Mouse (Mus musculus) small intestine, adult 2 months (tissue): ENCODE data around the gene Zfp691. TPM values are rescaled to one million over a fixed set of nuclear protein-coding genes. Genes with fewer than 3 reads are reported as not detected.

ENCODE experiments used
- H3K27ac ChIP-seq: fragments of 200-500 bp; 2 replicates; pipeline ENCODE4 v1.5.1; 2012; ENCODE audit warnings: low read depth, low read length, control low read depth, inconsistent platforms; ENCODE audit not compliant: insufficient read depth
- H3K27me3 ChIP-seq: fragments of 200-500 bp; 2 replicates; pipeline ENCODE4 v1.6.1; 2012; ENCODE audit warnings: mild to moderate bottlenecking, moderate library complexity, low read length, inconsistent platforms; ENCODE audit not compliant: control insufficient read depth, insufficient read depth
- H3K36me3 ChIP-seq: fragments of 200-500 bp; 2 replicates; pipeline ENCODE4 v1.6.1; 2012; ENCODE audit warnings: mild to moderate bottlenecking, low read length, control low read depth, inconsistent platforms; ENCODE audit not compliant: control insufficient read depth, insufficient read depth
- H3K4me1 ChIP-seq: fragments of 200-500 bp; 2 replicates; pipeline ENCODE4 v1.6.1; 2012; ENCODE audit warnings: low read length, inconsistent platforms, mixed read lengths; ENCODE audit not compliant: control insufficient read depth, insufficient read depth, insufficient read length
- H3K4me3 ChIP-seq: fragments of 200-500 bp; 2 replicates; pipeline ENCODE4 v1.5.1; 2012; ENCODE audit warnings: low read depth, mild to moderate bottlenecking, control low read depth, inconsistent platforms, low read length, moderate library complexity
- CTCF ChIP-seq: fragments of 200-500 bp; IDR thresholded peaks from 2 replicates; pipeline ENCODE4 v1.5.1; 2012; ENCODE audit warnings: low read depth, mild to moderate bottlenecking, control low read depth, inconsistent platforms, low read length, moderate library complexity, mixed read lengths; ENCODE audit not compliant: insufficient replicate concordance, insufficient read length; ENCODE audit errors: extremely low read depth
- POLR2A ChIP-seq: fragments of 200-500 bp; IDR thresholded peaks from 2 replicates; pipeline ENCODE4 v1.6.1; 2012; ENCODE audit warnings: low read depth, mild to moderate bottlenecking, control low read depth, inconsistent platforms, low read length, moderate library complexity
- WGBS: fragments of 180-500 bp; shearing (Covaris S2); methylation state at CpG from one replicate; pipeline ENCODE4 v1.1.7; 2018; 5-methylcytosine and 5-hydroxymethylcytosine counted together
- polyA plus RNA-seq: library from polyadenylated mRNA; depleted of rRNA; stranded (reverse); fragments of >200 nt; gene quantifications from 2 replicates; pipeline ENCODE4 v1.2.3, GENCODE M21; 2012; rRNA removed

The Zfp691 gene
- 4.2 and 6.2 TPM in 2 replicates for polyA plus RNA-seq

- WGBS: under 1% methylated on average over 40 of the region's 40 CpGs
- TF ChIP-seq POLR2A (peak; percentile 71; the same call in 1 of the 2 replicates), CTCF (no peak)
Observed at GRCm38 (mm10) chr4:119173851-119174453, at the start of gene Zfp691. TSS of gene Zfp691 (minus strand) at chr4:119174195.

GRCm38 (mm10) chr4:119223696-119224095 is 49.7 kb upstream of the Zfp691 start:
- no peak overlapping the region for H3K4me3 ChIP-seq
- TF ChIP-seq POLR2A: no peak
- peak; percentile 56; the same call in 1 of the 2 replicates for TF ChIP-seq CTCF
- H3K4me1 ChIP-seq: no peaks in the 10 kb centered on the region
- H3K27ac ChIP-seq: no peak overlapping the region
- WGBS: 81% methylated on average over 1 of the region's 1 CpGs
- peaks cover 16% of the 10 kb centered on the region for H3K36me3 ChIP-seq
- H3K27me3 ChIP-seq: no peaks in the 10 kb centered on the region

More at GRCm38 (mm10) chr4:119173851-119174453, at the start of gene Zfp691:
- Histone ChIP-seq H3K36me3 (0 out of 2 replicates have a peak, but pooled peaks cover 8% of the 10 kb centered on the region), H3K27ac (peak within 1 kb of the TSS; percentile 32), H3K4me1 (no peaks in the 10 kb centered on the region; the same call in 1 of the 2 replicates), H3K4me3 (peak within 1 kb of the TSS; percentile 80), H3K27me3 (no peaks in the 10 kb centered on the region)

GRCm38 (mm10) chr4:119218169-119218568 is 44.2 kb upstream of the Zfp691 start, which contains the start of gene Tmem269:
TSS of gene Tmem269 (minus strand) at chr4:119218217.
- no peak for TF ChIP-seq POLR2A
- no peak for TF ChIP-seq CTCF
- 23% methylated on average over 11 of the region's 11 CpGs for WGBS
- Histone ChIP-seq H3K36me3 (no peaks in the 10 kb centered on the region), H3K27me3 (no peaks in the 10 kb centered on the region), H3K4me1 (no peaks in the 10 kb centered on the region), H3K4me3 (no peak within 1 kb of the TSS), H3K27ac (no peak within 1 kb of the TSS)

- Histone ChIP-seq H3K4me1 (no peaks in the 10 kb centered on the region), H3K36me3 (no peaks in the 10 kb centered on the region), H3K27me3 (no peaks in the 10 kb centered on the region), H3K4me3 (no peak overlapping the region), H3K27ac (no peak overlapping the region)
- TF ChIP-seq CTCF (no peak), POLR2A (no peak)
- WGBS: 65% methylated on average over 8 of the region's 8 CpGs
Observed at GRCm38 (mm10) chr4:119216667-119217066, 42.7 kb upstream of the Zfp691 start.

GRCm38 (mm10) chr4:119204672-119205071 is 30.7 kb upstream of the Zfp691 start:
- Histone ChIP-seq H3K4me3 (no peak overlapping the region), H3K27ac (no peak overlapping the region), H3K4me1 (no peaks in the 10 kb centered on the region), H3K36me3 (0 out of 2 replicates have a peak, but pooled peaks cover 1% of the 10 kb centered on the region), H3K27me3 (no peaks in the 10 kb centered on the region)
- WGBS: 20% methylated on average over 8 of the region's 8 CpGs
- TF ChIP-seq POLR2A (no peak), CTCF (peak; percentile 71; the same call in 1 of the 2 replicates)

- WGBS: 86% methylated on average over 6 of the region's 6 CpGs
- Histone ChIP-seq H3K36me3 (0 out of 2 replicates have a peak, but pooled peaks cover 1% of the 10 kb centered on the region), H3K4me3 (no peak overlapping the region), H3K27ac (no peak overlapping the region), H3K27me3 (no peaks in the 10 kb centered on the region), H3K4me1 (no peaks in the 10 kb centered on the region)
- no peak for TF ChIP-seq POLR2A
- TF ChIP-seq CTCF: no peak
Observed at GRCm38 (mm10) chr4:119198105-119198504, 24.1 kb upstream of the Zfp691 start.

- 24% methylated on average over 14 of the region's 18 CpGs for WGBS
- Histone ChIP-seq H3K4me3 (peak overlapping the region; percentile 87), H3K27me3 (no peaks in the 10 kb centered on the region), H3K36me3 (no peaks in the 10 kb centered on the region), H3K27ac (no peak overlapping the region), H3K4me1 (no peaks in the 10 kb centered on the region)
- TF ChIP-seq CTCF: no peak
- TF ChIP-seq POLR2A: no peak
Observed at GRCm38 (mm10) chr4:119195582-119196320, 21.8 kb upstream of the Zfp691 start.
